Mouse (Mus musculus): Measurements from ENCODE around the gene Tcea2.

- no peak for TF ChIP-seq CTCF (IDR thresholded peaks at IDR 0.05; ENCODE audit: low read depth)
- no peak for TF ChIP-seq EP300 (IDR thresholded peaks at IDR 0.05; ENCODE audit: low read depth)
Observed at GRCm38 (mm10) chr2:181632624-181633023, 47.5 kb upstream of the Tcea2 start.

Data from liver, embryonic 14.5 days (tissue).